Mouse (Mus musculus) natural killer cell, adult 2 months (primary cell): Measurements from ENCODE around the gene Ypel3.
"Not testable (repeated sequence)": the region's sequence is repeated elsewhere in the genome, so short reads cannot be mapped to it uniquely, and the experiment has no call there.

ENCODE experiments used
- DNase-seq, 2 experiments: peaks; one replicate each; pipeline ENCODE4 v3.0.0; 2022; ENCODE audit warnings: low spot score in 2 of 2

Ypel3 gene

GRCm38 (mm10) chr7:126766201-126766600, 10.6 kb upstream of the Ypel3 start, which contains the start of gene Gdpd3:
TSS of gene Gdpd3 (plus strand) at chr7:126766334.
- DNase-seq, result no peak

- DNase-seq, result no peak
These were observed 9.8 kb upstream of the Ypel3 start for GRCm38 (mm10) chr7:126767001-126767400.

GRCm38 (mm10) chr7:126770784-126771183, 6.0 kb upstream of the Ypel3 start:
- no peak for DNase-seq

- DNase-seq, result no peak
These were observed 3.4 kb upstream of the Ypel3 start for GRCm38 (mm10) chr7:126773351-126773750.

GRCm38 (mm10) chr7:126774463-126774862, 2.3 kb upstream of the Ypel3 start:
- DNase-seq, result no peak

- DNase-seq, result no peak
These were observed 1.4 kb upstream of the Ypel3 start for GRCm38 (mm10) chr7:126775185-126775977.

- DNase-seq, result no peak
These were observed 849 bp upstream of the Ypel3 start for GRCm38 (mm10) chr7:126775978-126776234.

- DNase-seq, result no peak
These were observed 721 bp downstream of the Ypel3 start for GRCm38 (mm10) chr7:126777476-126777875.

- no peak for DNase-seq
These were observed 1.4 kb downstream of the Ypel3 start for GRCm38 (mm10) chr7:126778147-126778546.

- not testable (repeated sequence) for DNase-seq
These were observed 2.3 kb downstream of the Ypel3 start for GRCm38 (mm10) chr7:126779101-126779500.

GRCm38 (mm10) chr7:126779983-126780970, 3.5 kb downstream of the Ypel3 start:
- DNase-seq, result peak; percentile 81 to 86

- DNase-seq, result no peak
These were observed 4.3 kb downstream of the Ypel3 start, which contains the start of gene Tbx6 for GRCm38 (mm10) chr7:126780971-126781635. TSS of gene Tbx6 (plus strand) at chr7:126781483.

GRCm38 (mm10) chr7:126781661-126782370, 5.1 kb downstream of the Ypel3 start:
- no peak for DNase-seq

GRCm38 (mm10) chr7:126782693-126783092, 5.9 kb downstream of the Ypel3 start:
- DNase-seq, result no peak

GRCm38 (mm10) chr7:126784469-126784868, 7.7 kb downstream of the Ypel3 start:
- no peak for DNase-seq

GRCm38 (mm10) chr7:126785056-126785455, 8.3 kb downstream of the Ypel3 start:
- no peak for DNase-seq

- DNase-seq, result no peak
These were observed 9.4 kb downstream of the Ypel3 start for GRCm38 (mm10) chr7:126786142-126786541.

- no peak for DNase-seq
These were observed 12.4 kb downstream of the Ypel3 start for GRCm38 (mm10) chr7:126789141-126789540.

GRCm38 (mm10) chr7:126791851-126792720, 15.3 kb downstream of the Ypel3 start, which contains the start of gene Ppp4c:
TSS of gene Ppp4c (minus strand) at chr7:126792496.
- peak; percentile 95 to 97 for DNase-seq

- no peak for DNase-seq
These were observed 16.1 kb downstream of the Ypel3 start for GRCm38 (mm10) chr7:126792721-126793443.
